Mouse (Mus musculus): Measurements from ENCODE around the gene Gm9767. TPM values are rescaled to one million over a fixed set of nuclear protein-coding genes. Genes with fewer than 3 reads are reported as not detected.

Gene Gm9767
- polyA plus RNA-seq (2015; fragmentation: Nextera tagmentation; extraction: Ambion mirVana): 1.8 and 2.7 TPM in 2 replicates

DNA sequence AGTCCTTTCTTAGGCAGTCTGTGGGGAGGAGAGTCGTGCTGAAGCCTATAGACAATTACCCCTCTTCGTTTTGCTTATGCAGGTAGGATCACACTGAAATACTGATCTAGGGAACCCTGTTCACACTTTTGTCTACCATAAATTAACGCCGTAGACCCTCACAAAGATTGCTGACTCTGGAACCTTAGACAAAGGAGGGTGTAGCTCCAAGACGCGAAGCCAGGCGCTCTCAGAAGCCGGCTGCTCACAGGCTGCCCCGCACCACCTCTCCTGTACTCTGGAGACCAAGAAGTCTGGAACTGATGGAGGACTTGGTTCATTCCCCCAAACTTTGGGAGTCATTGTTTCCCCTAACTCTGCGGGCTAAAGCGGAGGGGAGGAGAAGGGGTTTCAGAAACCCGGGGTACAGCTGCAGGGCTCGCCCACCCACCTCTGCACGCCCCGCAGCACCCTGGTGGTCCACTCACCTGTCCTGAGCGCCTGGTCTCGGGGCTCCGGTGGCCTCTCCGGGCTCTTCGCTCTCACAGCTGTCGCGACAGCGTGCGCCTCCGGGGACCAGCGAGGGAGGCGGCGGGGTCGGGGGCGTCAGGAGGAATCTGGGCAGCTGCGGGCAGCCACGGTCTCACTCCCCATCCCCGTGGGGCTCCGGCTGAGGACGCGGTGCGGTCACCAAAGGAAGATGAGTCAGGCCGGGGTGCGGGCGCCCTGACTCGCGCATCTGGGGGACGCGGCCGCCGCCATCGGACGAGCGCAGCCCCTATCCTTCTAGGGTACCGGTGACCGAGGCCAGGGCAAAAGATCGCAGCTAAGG is at the start of gene Gm9767:
Gm9767 (plus strand) TSS at position 585 of the 811 bp plus-strand sequence.
- Histone ChIP-seq H3K9ac (peak within 1 kb of the TSS; percentile 92), H3K27ac (peak within 1 kb of the TSS; percentile 86), H3K9me3 (no peaks in the 10 kb centered on the region), H3K27me3 (no peaks in the 10 kb centered on the region), H3K4me1 (replicated peaks) (peaks cover 17% of the 10 kb centered on the region), H3K4me3 (peak within 1 kb of the TSS; percentile 81), H3K4me2 (peak within 1 kb of the TSS; percentile 79), H3K36me3 (no peaks in the 10 kb centered on the region)
- ATAC-seq (ENCODE audit: low FRiP score): peak; percentile 76
- WGBS: 1% methylated on average over 52 of the region's 52 CpGs

DNA sequence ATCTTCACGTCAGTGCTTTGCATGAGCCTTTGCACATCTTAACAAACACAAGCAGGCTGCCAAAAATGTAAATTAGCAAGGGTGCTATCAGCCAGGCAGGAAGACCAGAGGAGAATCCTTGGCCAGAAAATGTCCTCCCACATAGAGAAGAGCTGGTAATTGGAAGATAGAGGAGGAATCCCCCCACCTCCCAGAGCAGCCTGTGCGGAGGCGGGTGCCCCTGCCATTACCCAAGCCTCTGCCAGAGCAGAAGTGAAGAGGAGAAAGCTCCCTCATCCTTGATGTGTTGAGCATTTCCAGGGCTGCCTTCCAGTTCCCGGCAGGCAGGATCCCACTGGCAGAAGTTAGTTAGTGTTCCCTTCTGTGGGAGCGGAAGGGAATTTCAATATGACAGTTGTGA is 43.1 kb upstream of the Gm9767 start:
- no peak overlapping the region for H3K27ac ChIP-seq
- no peaks in the 10 kb centered on the region for H3K9me3 ChIP-seq
- peaks cover 2% of the 10 kb centered on the region; the same call in 1 of the 2 replicates for H3K36me3 ChIP-seq
- no peak overlapping the region for H3K9ac ChIP-seq
- H3K4me2 ChIP-seq: no peak overlapping the region
- no peak for ATAC-seq (ENCODE audit: low FRiP score)
- H3K4me1 ChIP-seq (replicated peaks): no peaks in the 10 kb centered on the region
- H3K4me3 ChIP-seq: no peak overlapping the region
- WGBS: 88% methylated on average over 5 of the region's 5 CpGs
- H3K27me3 ChIP-seq: no peaks in the 10 kb centered on the region

DNA sequence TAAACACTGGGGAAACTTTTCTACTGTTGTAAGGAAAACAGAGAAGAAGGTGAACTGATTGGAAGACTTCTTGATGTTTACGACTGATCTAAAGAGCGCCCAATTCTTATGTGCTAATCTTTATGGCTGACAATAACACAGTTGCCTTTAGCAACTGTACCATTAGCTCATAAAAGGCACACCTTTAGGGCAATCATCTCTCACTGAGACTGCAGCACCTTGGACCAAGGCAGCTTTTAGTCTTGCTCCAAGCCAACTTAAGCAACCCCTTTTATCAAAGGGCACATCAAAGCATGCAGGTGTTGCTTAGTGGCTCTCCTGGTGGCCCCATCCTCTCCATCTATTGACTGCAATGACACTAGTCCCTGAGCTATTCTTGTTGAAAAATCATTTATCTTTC is 26.9 kb upstream of the Gm9767 start:
- Histone ChIP-seq H3K27me3 (no peaks in the 10 kb centered on the region), H3K9me3 (no peaks in the 10 kb centered on the region), H3K4me2 (no peak overlapping the region), H3K4me1 (replicated peaks) (no peaks in the 10 kb centered on the region), H3K9ac (no peak overlapping the region), H3K27ac (no peak overlapping the region), H3K4me3 (no peak overlapping the region), H3K36me3 (no peaks in the 10 kb centered on the region)
- no peak for ATAC-seq (ENCODE audit: low FRiP score)
- 91% methylated on average over 2 of the region's 2 CpGs for WGBS

DNA sequence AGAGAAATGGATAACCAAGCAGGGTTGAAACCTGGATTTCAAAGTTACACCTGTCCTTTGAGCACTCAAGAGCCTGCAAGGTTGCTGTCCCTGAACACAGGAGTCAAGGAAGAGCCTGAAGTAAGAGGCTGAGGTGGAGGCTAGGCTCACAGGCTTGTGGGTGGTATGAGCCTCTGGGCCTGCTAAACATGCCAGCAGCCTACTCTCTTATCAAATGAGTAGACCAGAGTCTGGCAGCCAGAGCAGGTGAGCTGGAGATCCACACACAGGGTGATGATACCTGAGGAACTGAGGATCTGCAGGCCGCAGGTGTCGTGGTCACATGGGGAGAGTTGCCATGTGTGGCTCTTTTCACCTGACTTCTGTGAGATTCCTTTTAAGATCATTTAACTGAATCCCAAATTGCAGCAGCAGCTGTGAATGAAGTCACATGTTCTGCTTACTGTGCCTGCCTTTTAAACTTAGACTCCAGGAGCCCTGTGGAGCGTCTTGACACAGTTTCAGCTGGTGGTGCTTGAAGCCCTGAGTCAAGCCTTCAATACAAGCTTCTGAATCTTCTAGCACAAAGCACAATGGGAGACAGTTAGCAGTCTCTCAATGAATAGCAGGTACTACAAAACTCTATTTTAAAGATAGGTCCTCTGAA is 18.3 kb upstream of the Gm9767 start:
- Histone ChIP-seq H3K4me3 (no peak overlapping the region), H3K4me2 (no peak overlapping the region), H3K27me3 (no peaks in the 10 kb centered on the region), H3K9me3 (no peaks in the 10 kb centered on the region), H3K27ac (no peak overlapping the region), H3K4me1 (replicated peaks) (no peaks in the 10 kb centered on the region), H3K36me3 (peaks cover 21% of the 10 kb centered on the region), H3K9ac (no peak overlapping the region)
- no peak for ATAC-seq (ENCODE audit: low FRiP score)
- 89% methylated on average over 3 of the region's 3 CpGs for WGBS

DNA sequence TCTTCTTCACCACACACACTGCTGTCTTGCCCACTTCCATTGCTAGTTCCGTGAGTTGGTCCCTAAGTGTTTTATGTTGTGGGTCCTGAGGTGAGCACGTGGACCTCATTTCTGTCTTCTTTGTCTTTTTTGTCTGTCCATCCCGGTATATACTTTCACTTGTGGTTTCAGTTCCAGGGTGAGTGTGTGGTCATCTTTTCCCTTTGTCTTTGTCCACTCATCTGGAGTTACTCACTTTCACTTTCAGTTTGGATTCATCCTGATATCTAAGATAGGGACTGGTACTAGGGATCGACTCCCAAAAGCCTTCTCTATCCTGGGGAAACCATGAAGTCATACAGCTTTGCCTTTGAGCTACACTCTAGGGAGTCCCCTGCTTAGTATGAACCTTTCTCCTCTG is 15.0 kb upstream of the Gm9767 start:
- Histone ChIP-seq H3K27ac (no peak overlapping the region), H3K4me3 (no peak overlapping the region), H3K27me3 (no peaks in the 10 kb centered on the region), H3K9me3 (no peaks in the 10 kb centered on the region), H3K36me3 (peaks cover 16% of the 10 kb centered on the region), H3K9ac (no peak overlapping the region), H3K4me1 (replicated peaks) (no peaks in the 10 kb centered on the region), H3K4me2 (no peak overlapping the region)
- 95% methylated on average over 4 of the region's 4 CpGs for WGBS
- no peak for ATAC-seq (ENCODE audit: low FRiP score)

DNA sequence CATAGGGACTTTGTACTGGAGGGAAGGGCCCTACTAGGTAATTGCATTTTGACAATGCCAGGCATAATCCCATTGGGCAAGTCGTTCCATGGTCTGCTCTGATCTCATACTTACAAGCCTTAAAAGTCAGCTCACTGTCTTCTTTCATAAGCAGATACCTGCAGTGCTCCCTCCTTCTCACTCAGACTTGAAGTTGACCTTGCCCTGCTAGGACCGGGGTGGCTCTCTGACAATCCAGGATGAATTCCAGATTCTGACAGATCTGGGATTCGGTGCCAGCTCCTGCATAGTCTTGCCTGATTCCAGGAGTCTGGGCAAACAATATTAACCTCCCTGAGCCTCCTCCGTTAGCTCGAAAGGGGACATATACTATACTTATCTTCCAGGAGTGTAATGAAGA is 6.1 kb upstream of the Gm9767 start:
- Histone ChIP-seq H3K9ac (no peak overlapping the region), H3K4me1 (replicated peaks) (peaks cover 24% of the 10 kb centered on the region), H3K4me2 (no peak overlapping the region), H3K9me3 (no peaks in the 10 kb centered on the region), H3K4me3 (no peak overlapping the region), H3K27ac (no peak overlapping the region), H3K36me3 (peaks cover 8% of the 10 kb centered on the region), H3K27me3 (no peaks in the 10 kb centered on the region)
- ATAC-seq (ENCODE audit: low FRiP score): no peak
- whole genome bisulfite sequencing: 89% methylated on average over 5 of the region's 5 CpGs

DNA sequence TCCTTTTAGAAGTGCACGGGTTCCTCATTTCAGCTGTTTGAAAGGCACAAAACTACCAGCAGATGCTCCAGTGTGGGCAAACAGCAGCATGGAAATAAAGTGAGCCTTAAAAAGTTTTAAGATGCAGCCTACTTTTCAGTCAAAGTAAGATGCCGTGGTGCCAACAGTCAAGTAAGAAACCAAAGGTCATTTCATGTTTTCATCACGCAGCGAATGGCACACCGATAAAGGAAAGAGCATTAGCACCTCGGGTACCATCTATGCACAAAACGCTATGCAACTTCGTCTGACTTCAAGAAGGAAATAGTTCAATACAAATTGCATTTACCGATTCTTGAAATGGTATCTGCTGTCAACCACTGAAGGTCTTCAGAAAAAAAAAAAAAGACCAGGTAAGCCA is 1.1 kb upstream of the Gm9767 start:
- H3K4me3 ChIP-seq: peak overlapping the region; percentile 81
- H3K9me3 ChIP-seq: no peaks in the 10 kb centered on the region
- H3K27ac ChIP-seq: no peak overlapping the region
- no peak for ATAC-seq (ENCODE audit: low FRiP score)
- no peaks in the 10 kb centered on the region for H3K27me3 ChIP-seq
- H3K9ac ChIP-seq: 0 out of 2 replicates have a peak overlapping the region, but pooled peaks have one; percentile 3
- H3K4me2 ChIP-seq: peak overlapping the region; percentile 79
- H3K36me3 ChIP-seq: no peaks in the 10 kb centered on the region
- peaks cover 18% of the 10 kb centered on the region for H3K4me1 ChIP-seq (replicated peaks)
- WGBS: 80% methylated on average over 9 of the region's 9 CpGs

DNA sequence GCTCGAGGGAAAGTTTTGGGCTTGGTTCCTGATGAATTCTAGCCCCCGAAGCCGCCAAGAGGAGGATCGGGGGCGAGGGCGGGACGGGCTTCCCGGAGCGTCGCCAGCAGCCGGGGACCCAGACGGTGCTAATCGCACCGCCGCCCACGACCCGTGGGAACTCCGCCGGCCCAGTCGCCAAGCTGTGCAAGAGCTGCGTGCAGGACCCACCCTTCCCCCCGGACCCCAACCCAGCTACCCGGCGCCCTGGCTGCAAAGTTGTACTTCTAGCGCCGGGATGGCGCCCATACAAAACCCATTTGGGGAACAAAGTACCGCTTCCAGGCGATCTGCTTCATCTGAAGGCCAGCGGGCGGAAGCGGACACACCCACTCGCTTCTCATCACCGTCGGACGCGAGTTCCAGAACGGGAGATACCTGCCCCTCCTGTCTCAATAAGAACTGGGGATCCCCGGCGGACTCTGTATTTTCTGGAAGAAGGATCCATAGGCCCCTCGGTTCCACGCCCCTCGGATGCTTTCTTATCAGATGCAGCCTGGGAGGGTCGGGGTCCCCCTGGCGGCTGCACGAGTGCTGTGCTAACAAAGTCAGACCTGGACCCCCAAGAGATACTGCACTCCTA is 577 bp downstream of the Gm9767 start, which contains the start of gene Tmem200a:
Tmem200a (minus strand) TSS at position 532 of the 622 bp plus-strand sequence.
- H3K27ac ChIP-seq: peak within 1 kb of the TSS; percentile 86
- H3K9ac ChIP-seq: peak within 1 kb of the TSS; percentile 92
- peak; percentile 94 for ATAC-seq (ENCODE audit: low FRiP score)
- H3K9me3 ChIP-seq: no peaks in the 10 kb centered on the region
- H3K4me3 ChIP-seq: peak within 1 kb of the TSS; percentile 81
- H3K36me3 ChIP-seq: no peaks in the 10 kb centered on the region
- peak within 1 kb of the TSS; percentile 79 for H3K4me2 ChIP-seq
- WGBS: under 1% methylated on average over 46 of the region's 46 CpGs
- H3K27me3 ChIP-seq: no peaks in the 10 kb centered on the region
- H3K4me1 ChIP-seq (replicated peaks): peaks cover 17% of the 10 kb centered on the region

DNA sequence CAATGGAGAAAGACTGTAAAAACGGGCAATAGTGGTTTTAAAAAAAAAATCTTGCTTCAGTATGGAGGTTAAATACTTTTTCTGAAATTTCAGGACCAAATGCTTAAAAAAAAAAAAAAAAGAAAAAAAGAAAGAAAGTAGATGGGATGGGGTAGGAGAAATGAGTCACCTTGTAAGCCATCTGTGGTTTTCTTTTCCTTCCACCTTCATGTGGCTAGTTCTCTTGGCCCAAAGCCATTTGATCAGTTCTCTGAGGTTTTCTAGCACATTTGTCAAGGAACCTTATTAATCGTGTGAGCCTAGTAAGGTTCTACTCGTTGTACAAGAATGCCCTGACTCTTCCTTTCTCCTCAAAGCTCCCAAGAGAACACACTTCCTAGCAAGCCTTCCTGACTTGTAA is 1.6 kb downstream of the Gm9767 start:
- Histone ChIP-seq H3K9me3 (no peaks in the 10 kb centered on the region), H3K4me1 (replicated peaks) (peaks cover 17% of the 10 kb centered on the region), H3K27me3 (no peaks in the 10 kb centered on the region), H3K4me2 (no peak overlapping the region), H3K9ac (no peak overlapping the region), H3K27ac (no peak overlapping the region), H3K4me3 (no peak overlapping the region), H3K36me3 (no peaks in the 10 kb centered on the region)
- no peak for ATAC-seq (ENCODE audit: low FRiP score)
- WGBS: 88% methylated on average over 3 of the region's 3 CpGs

DNA sequence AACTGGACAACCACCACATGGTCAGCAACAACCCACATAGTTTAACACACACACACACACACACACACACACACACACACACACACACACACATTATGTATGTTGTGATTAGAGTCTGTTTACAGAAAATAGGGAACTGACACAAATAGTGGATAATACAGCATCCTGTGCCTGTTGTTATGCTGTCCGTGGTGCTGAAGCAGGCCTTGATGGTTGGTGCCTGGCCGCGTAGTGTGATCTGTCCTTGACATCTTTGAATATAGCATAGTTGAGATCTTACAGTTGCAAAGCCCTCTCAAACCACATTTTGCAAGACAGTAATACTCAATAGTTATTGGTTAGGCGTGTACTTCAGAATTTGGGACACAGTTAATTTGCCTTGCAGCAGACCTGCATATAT is 4.0 kb downstream of the Gm9767 start:
- no peak overlapping the region for H3K4me3 ChIP-seq
- no peak for ATAC-seq (ENCODE audit: low FRiP score)
- no peak overlapping the region for H3K9ac ChIP-seq
- no peaks in the 10 kb centered on the region for H3K36me3 ChIP-seq
- H3K4me2 ChIP-seq: no peak overlapping the region
- H3K27me3 ChIP-seq: no peaks in the 10 kb centered on the region
- 0 out of 2 replicates have a peak, but pooled peaks cover 5% of the 10 kb centered on the region for H3K4me1 ChIP-seq (replicated peaks)
- H3K9me3 ChIP-seq: no peaks in the 10 kb centered on the region
- H3K27ac ChIP-seq: no peak overlapping the region
- WGBS: 66% methylated on average over 4 of the region's 4 CpGs

DNA sequence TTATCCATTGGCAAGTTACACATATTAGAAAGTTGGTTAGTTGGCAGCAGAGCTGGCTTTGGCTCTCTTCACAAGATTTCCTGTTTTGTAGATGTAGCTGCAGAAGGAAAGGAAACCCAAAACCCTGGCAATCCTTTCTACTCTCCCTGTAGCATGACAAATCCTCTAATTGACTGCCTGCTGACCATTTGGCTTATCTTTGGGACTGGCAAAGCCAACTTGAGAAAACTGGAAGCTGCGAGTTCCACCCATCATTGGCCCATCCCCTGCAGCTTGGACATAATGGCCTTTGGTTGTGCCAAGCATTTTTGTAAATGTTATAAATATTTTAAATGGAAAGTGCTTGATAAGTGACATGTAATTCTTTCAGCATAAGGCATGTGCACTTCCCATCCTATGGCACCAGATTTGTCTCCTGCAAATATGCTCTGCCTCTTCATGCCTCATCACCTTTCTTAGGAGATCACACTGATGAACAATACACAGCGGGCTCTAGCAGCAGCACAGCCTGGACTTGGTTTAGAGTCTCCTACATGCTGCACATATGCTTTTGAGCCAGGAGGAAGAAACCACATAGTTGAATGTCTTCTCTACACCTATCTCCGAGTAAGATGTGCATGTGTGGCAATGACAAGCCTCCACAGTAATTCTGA is 25.4 kb downstream of the Gm9767 start:
- H3K36me3 ChIP-seq: no peaks in the 10 kb centered on the region
- H3K9ac ChIP-seq: no peak overlapping the region
- no peaks in the 10 kb centered on the region for H3K4me1 ChIP-seq (replicated peaks)
- 87% methylated on average over 3 of the region's 3 CpGs for WGBS
- H3K4me3 ChIP-seq: no peak overlapping the region
- no peaks in the 10 kb centered on the region for H3K9me3 ChIP-seq
- no peak overlapping the region for H3K27ac ChIP-seq
- no peak overlapping the region for H3K4me2 ChIP-seq
- no peak for ATAC-seq (ENCODE audit: low FRiP score)
- no peaks in the 10 kb centered on the region for H3K27me3 ChIP-seq

DNA sequence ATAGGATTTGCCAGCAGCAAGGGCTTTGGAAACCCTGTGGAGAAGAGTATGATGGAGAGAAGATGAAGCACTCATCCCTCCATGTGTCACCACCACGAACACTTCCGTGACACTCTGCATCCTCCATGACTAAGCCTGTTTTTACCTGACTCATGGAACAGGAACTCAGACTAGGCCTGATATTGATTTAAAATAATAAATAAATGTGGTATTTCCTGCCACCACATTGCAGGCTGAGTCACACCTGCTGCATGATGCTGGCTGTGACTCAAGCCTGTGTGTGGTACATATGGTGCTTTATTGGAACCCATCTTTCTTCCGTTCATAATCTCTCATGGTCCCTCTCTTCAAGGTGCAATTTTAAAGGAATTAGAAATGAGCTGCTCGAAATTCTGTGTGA is 36.4 kb downstream of the Gm9767 start:
- H3K4me1 ChIP-seq (replicated peaks): no peaks in the 10 kb centered on the region
- H3K9ac ChIP-seq: no peak overlapping the region
- no peak overlapping the region for H3K27ac ChIP-seq
- WGBS: 82% methylated on average over 4 of the region's 4 CpGs
- H3K9me3 ChIP-seq: no peaks in the 10 kb centered on the region
- no peaks in the 10 kb centered on the region for H3K27me3 ChIP-seq
- no peak for ATAC-seq (ENCODE audit: low FRiP score)
- H3K4me3 ChIP-seq: no peak overlapping the region
- H3K36me3 ChIP-seq: no peaks in the 10 kb centered on the region
- no peak overlapping the region for H3K4me2 ChIP-seq

Measured in hindbrain, embryonic 13.5 days (tissue).